Mouse (Mus musculus): ENCODE data around the gene Ctnnd1. TPM values are rescaled to one million over a fixed set of nuclear protein-coding genes. Genes with fewer than 3 reads are reported as not detected.

Gene Ctnnd1
- polyA plus RNA-seq, 1 experiment, result 79.9 TPM

DNA sequence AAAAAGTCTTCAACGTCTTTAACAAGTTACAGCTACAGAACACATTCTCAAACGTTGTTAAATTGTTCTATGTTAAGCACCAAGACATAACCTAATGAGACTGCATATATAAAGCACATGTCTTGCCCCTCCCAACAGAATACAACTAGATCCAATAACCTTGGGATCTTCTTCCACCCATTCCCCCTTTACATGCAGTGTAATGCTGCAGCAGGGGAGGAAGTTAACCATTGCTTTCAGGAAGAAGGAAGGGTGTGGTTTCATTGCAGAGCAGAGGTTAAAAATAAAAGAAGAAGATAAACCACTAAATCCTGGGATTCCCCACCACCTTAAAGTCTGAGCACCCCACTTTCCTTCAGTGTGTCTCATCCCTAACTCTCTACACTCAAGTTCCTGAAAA is 27.9 kb downstream of the Ctnnd1 start:
- Histone ChIP-seq H3K79me3 (ENCODE audit: low read depth) (peaks cover 76% of the 10 kb centered on the region), H3K36me3 (ENCODE audit: control insufficient read depth, insufficient read depth) (peaks cover 64% of the 10 kb centered on the region), H3K27me3 (ENCODE audit: control insufficient read depth, insufficient read depth, insufficient read length) (no peaks in the 10 kb centered on the region), H3K79me2 (ENCODE audit: control insufficient read depth, insufficient read depth) (peaks cover 95% of the 10 kb centered on the region), H3ac (ENCODE audit: control insufficient read depth, insufficient read length, low read depth) (no peak overlapping the region), H3K4me3 (ENCODE audit: insufficient read depth, poor library complexity, severe bottlenecking) (no peak overlapping the region)
- no peak for TF ChIP-seq FOSL1 (IDR thresholded peaks at IDR 0.05; ENCODE audit: insufficient read depth, low read length, poor library complexity, severe bottlenecking)
- TF ChIP-seq CTCF (IDR thresholded peaks at IDR 0.05; ENCODE audit: control insufficient read depth, insufficient read depth, insufficient read length), result no peak
- no peak for TF ChIP-seq CEBPB (IDR thresholded peaks at IDR 0.05; ENCODE audit: low read depth)
- no peak for TF ChIP-seq MYOD1 (IDR thresholded peaks at IDR 0.05; ENCODE audit: control insufficient read depth, insufficient read length, low read depth)
- no peak for TF ChIP-seq MYOG (IDR thresholded peaks at IDR 0.05; ENCODE audit: control insufficient read depth, extremely low read depth, insufficient read length)
- no peak for TF ChIP-seq MAX (IDR thresholded peaks at IDR 0.05)
- TF ChIP-seq USF1 (IDR thresholded peaks at IDR 0.05; ENCODE audit: low read depth), result no peak

DNA sequence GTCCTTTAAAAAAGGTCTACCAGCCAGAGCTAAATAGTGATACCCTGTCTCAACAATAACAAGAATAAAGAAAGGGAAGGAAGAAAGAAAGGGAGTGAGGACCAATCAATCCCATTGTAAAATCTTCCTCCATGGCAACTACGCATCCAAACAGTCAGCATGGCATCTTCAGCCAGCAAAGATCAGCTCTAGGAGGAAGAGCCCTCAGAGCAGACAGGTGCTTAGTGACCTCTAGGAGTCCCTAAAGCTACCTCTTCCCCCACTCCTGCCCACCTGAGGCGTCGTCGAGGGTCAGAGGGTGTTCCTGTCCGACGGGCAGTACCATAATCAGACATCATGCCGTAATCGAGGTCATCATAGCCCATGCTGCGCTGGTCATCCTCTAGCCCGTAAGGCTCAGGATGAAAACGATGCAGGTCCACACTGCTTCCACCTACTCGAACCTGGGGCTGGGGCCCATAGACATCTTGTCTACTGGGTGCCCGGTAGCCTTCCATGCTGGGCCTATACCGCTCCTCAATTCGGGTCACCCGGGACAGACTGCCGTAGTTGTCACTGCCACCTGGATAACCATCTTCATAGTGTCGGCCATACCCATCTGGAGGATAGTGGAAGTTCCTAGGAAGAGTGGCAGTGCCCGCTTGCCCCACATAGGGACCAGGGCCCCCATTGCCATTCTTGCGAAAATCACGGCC is 30.8 kb downstream of the Ctnnd1 start:
- TF ChIP-seq CTCF (IDR thresholded peaks at IDR 0.05; ENCODE audit: control insufficient read depth, insufficient read depth, insufficient read length), result no peak
- no peak for TF ChIP-seq MYOG (IDR thresholded peaks at IDR 0.05; ENCODE audit: control insufficient read depth, extremely low read depth, insufficient read length)
- TF ChIP-seq USF1 (IDR thresholded peaks at IDR 0.05; ENCODE audit: low read depth), result no peak
- no peak for TF ChIP-seq CEBPB (IDR thresholded peaks at IDR 0.05; ENCODE audit: low read depth)
- no peak for TF ChIP-seq MAX (IDR thresholded peaks at IDR 0.05)
- TF ChIP-seq MYOD1 (IDR thresholded peaks at IDR 0.05; ENCODE audit: control insufficient read depth, insufficient read length, low read depth), result no peak
- no peak for TF ChIP-seq FOSL1 (IDR thresholded peaks at IDR 0.05; ENCODE audit: insufficient read depth, low read length, poor library complexity, severe bottlenecking)
- peaks cover 79% of the 10 kb centered on the region for H3K36me3 ChIP-seq (ENCODE audit: control insufficient read depth, insufficient read depth)
- H3K27me3 ChIP-seq (ENCODE audit: control insufficient read depth, insufficient read depth, insufficient read length), result no peaks in the 10 kb centered on the region
- no peak overlapping the region for H3K4me3 ChIP-seq (ENCODE audit: insufficient read depth, poor library complexity, severe bottlenecking)
- peaks cover 49% of the 10 kb centered on the region for H3K79me3 ChIP-seq (ENCODE audit: low read depth)
- no peak overlapping the region for H3ac ChIP-seq (ENCODE audit: control insufficient read depth, insufficient read length, low read depth)
- peaks cover 84% of the 10 kb centered on the region for H3K79me2 ChIP-seq (ENCODE audit: control insufficient read depth, insufficient read depth)

DNA sequence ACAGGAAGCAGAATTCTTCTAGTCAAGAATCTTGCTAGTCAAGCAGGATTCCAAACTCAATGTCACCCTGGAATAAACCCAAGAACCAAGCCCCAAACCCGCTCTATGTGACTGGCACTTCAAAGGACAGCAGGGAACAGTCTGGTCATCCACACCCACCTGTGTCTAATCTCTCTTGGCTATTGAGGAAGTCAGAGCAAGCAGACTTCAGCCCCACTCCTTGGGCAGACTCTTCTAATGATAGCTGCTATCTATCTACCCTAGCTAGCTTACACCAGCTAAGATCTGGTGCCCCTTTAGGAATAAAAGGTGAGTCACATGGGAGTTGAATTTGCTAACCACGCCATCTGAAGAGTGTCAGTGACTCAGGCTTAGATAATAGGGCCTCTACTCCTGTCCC is 31.7 kb downstream of the Ctnnd1 start:
- Histone ChIP-seq H3K79me2 (ENCODE audit: control insufficient read depth, insufficient read depth) (peaks cover 79% of the 10 kb centered on the region), H3K4me3 (ENCODE audit: insufficient read depth, poor library complexity, severe bottlenecking) (no peak overlapping the region), H3ac (ENCODE audit: control insufficient read depth, insufficient read length, low read depth) (no peak overlapping the region), H3K79me3 (ENCODE audit: low read depth) (peaks cover 40% of the 10 kb centered on the region), H3K36me3 (ENCODE audit: control insufficient read depth, insufficient read depth) (peaks cover 79% of the 10 kb centered on the region), H3K27me3 (ENCODE audit: control insufficient read depth, insufficient read depth, insufficient read length) (no peaks in the 10 kb centered on the region)
- TF ChIP-seq MYOG (IDR thresholded peaks at IDR 0.05; ENCODE audit: control insufficient read depth, extremely low read depth, insufficient read length) (no peak), CTCF (IDR thresholded peaks at IDR 0.05; ENCODE audit: control insufficient read depth, insufficient read depth, insufficient read length) (no peak), USF1 (IDR thresholded peaks at IDR 0.05; ENCODE audit: low read depth) (peak; percentile 35), MYOD1 (IDR thresholded peaks at IDR 0.05; ENCODE audit: control insufficient read depth, insufficient read length, low read depth) (peak; percentile 25), MAX (IDR thresholded peaks at IDR 0.05) (peak; percentile 63), CEBPB (IDR thresholded peaks at IDR 0.05; ENCODE audit: low read depth) (peak; percentile 30), FOSL1 (IDR thresholded peaks at IDR 0.05; ENCODE audit: insufficient read depth, low read length, poor library complexity, severe bottlenecking) (peak; percentile 44)

DNA sequence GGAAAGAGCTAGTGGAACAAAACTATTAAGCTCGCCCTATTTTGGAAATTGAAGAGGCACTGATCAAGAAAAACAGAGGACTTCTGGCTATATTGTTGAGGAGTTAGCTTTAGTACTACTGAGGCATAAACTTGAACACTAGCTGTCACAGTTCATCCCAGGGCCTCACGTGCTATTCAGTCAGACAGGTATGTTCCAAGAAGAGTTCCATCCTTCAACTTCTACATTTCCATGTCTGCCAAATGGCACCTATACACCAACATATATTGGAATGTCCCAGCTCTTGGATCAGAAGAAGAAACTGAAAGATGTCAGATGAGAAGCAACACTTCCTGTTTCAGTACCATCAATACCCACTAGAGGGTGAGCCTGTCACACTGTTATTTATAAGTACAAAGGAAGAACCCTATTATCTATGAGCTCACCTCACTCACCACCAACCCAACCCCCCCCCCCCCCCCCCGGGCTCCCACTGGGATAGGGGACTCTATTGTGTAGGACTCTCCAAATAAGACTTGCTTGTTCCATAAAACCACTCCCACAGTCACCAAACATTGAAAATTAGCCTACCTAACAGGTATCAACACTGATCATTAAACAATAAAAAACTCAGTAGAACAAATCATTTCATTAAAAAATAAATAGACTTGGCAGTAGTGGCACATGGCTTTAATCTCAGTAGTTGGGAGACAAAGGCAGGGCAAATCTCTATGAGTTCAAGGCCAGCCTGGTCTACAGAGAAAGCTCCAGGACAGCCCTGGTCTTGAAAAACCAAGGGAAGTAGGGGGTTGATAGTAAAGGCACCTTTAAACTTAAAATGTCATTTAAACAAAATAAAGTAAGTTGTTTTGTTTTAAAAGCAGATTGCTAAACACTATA is 32.7 kb downstream of the Ctnnd1 start:
- Histone ChIP-seq H3K79me2 (ENCODE audit: control insufficient read depth, insufficient read depth) (peaks cover 68% of the 10 kb centered on the region), H3K79me3 (ENCODE audit: low read depth) (peaks cover 30% of the 10 kb centered on the region), H3K36me3 (ENCODE audit: control insufficient read depth, insufficient read depth) (peaks cover 81% of the 10 kb centered on the region), H3K27me3 (ENCODE audit: control insufficient read depth, insufficient read depth, insufficient read length) (no peaks in the 10 kb centered on the region), H3ac (ENCODE audit: control insufficient read depth, insufficient read length, low read depth) (no peak overlapping the region), H3K4me3 (ENCODE audit: insufficient read depth, poor library complexity, severe bottlenecking) (no peak overlapping the region)
- no peak for TF ChIP-seq USF1 (IDR thresholded peaks at IDR 0.05; ENCODE audit: low read depth)
- TF ChIP-seq MYOG (IDR thresholded peaks at IDR 0.05; ENCODE audit: control insufficient read depth, extremely low read depth, insufficient read length), result no peak
- no peak for TF ChIP-seq FOSL1 (IDR thresholded peaks at IDR 0.05; ENCODE audit: insufficient read depth, low read length, poor library complexity, severe bottlenecking)
- TF ChIP-seq CEBPB (IDR thresholded peaks at IDR 0.05; ENCODE audit: low read depth), result no peak
- no peak for TF ChIP-seq CTCF (IDR thresholded peaks at IDR 0.05; ENCODE audit: control insufficient read depth, insufficient read depth, insufficient read length)

DNA sequence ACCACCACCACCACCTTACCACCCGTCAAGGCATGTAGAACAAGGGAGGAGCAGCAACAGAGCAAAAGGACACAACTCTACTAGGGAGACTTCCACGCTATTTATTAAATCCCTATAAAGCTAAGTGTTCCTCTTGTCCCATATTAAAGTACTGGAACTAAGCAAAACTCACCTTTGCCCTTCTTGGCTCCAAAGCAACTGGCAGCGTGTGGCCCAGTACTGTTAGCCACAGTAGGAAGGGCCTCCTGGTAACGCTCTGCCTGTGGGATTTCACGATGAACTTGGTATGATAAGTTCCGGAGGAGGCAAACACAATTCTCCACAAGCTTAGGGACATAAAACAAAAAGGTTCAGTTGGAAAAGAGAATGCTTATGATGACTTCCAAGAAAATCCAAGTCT is 37.8 kb downstream of the Ctnnd1 start:
- TF ChIP-seq CEBPB (IDR thresholded peaks at IDR 0.05; ENCODE audit: low read depth) (no peak), MYOG (IDR thresholded peaks at IDR 0.05; ENCODE audit: control insufficient read depth, extremely low read depth, insufficient read length) (no peak), FOSL1 (IDR thresholded peaks at IDR 0.05; ENCODE audit: insufficient read depth, low read length, poor library complexity, severe bottlenecking) (no peak)
- peaks cover 22% of the 10 kb centered on the region for H3K79me2 ChIP-seq (ENCODE audit: control insufficient read depth, insufficient read depth)
- peaks cover 2% of the 10 kb centered on the region for H3K79me3 ChIP-seq (ENCODE audit: low read depth)
- no peaks in the 10 kb centered on the region for H3K27me3 ChIP-seq (ENCODE audit: control insufficient read depth, insufficient read depth, insufficient read length)
- no peak overlapping the region for H3ac ChIP-seq (ENCODE audit: control insufficient read depth, insufficient read length, low read depth)
- no peak overlapping the region for H3K4me3 ChIP-seq (ENCODE audit: insufficient read depth, poor library complexity, severe bottlenecking)
- peaks cover 99% of the 10 kb centered on the region for H3K36me3 ChIP-seq (ENCODE audit: control insufficient read depth, insufficient read depth)

All from C2C12 (cell line).